31 mouse cellular contexts compared by ENCODE assay signal in genomic region chr11:103504497-103504896, GRCm38 (mm10). TPM values are rescaled to one million over a fixed set of nuclear protein-coding genes. Genes with fewer than 3 reads are reported as not detected.
"Had no signal": no experiment of that assay in that cellular context is flagged by ENCODE, and none has a peak within 500 bp of the region (broad histone marks: within the 10 kb centered on the region; RNA-seq: fewer than 3 reads in every experiment).

TSS of gene Lrrc37a (minus strand) at chr11:103504597.

- H3K27ac ChIP-seq: embryonic facial prominence, embryonic 10.5 days; embryonic facial prominence, embryonic 12.5 days; embryonic facial prominence, embryonic 13.5 days; embryonic facial prominence, embryonic 15.5 days; forebrain, embryonic 10.5 days; forebrain, embryonic 12.5 days; forebrain, embryonic 13.5 days; forebrain, embryonic 15.5 days; gastrocnemius, adult 2 months; heart, adult 2 months had no signal

- H3K36me3 ChIP-seq: embryonic facial prominence, embryonic 10.5 days; embryonic facial prominence, embryonic 12.5 days; embryonic facial prominence, embryonic 13.5 days; embryonic facial prominence, embryonic 15.5 days; forebrain, embryonic 10.5 days; forebrain, embryonic 12.5 days; forebrain, embryonic 15.5 days had no signal

- H3K9ac ChIP-seq: embryonic facial prominence, embryonic 12.5 days; embryonic facial prominence, embryonic 13.5 days; embryonic facial prominence, embryonic 15.5 days; forebrain, embryonic 12.5 days; forebrain, embryonic 13.5 days; forebrain, embryonic 15.5 days; forebrain, postnatal 0 days had no signal

- H3K4me3 ChIP-seq: embryonic facial prominence, embryonic 10.5 days; embryonic facial prominence, embryonic 12.5 days; embryonic facial prominence, embryonic 13.5 days; embryonic facial prominence, embryonic 15.5 days; erythroblast, embryonic 14.5 days; forebrain, embryonic 10.5 days; forebrain, embryonic 12.5 days; forebrain, embryonic 13.5 days; forebrain, embryonic 15.5 days; gastrocnemius, adult 2 months; heart, adult 2 months had no signal

- H3K9me3 ChIP-seq: embryonic facial prominence, embryonic 10.5 days; embryonic facial prominence, embryonic 12.5 days; embryonic facial prominence, embryonic 13.5 days; embryonic facial prominence, embryonic 15.5 days; forebrain, embryonic 10.5 days; forebrain, embryonic 12.5 days; forebrain, embryonic 13.5 days; forebrain, embryonic 15.5 days had no signal

- H3K4me1 ChIP-seq: embryonic facial prominence, embryonic 10.5 days; embryonic facial prominence, embryonic 12.5 days; embryonic facial prominence, embryonic 13.5 days; embryonic facial prominence, embryonic 15.5 days; forebrain, embryonic 10.5 days; forebrain, embryonic 12.5 days; forebrain, embryonic 13.5 days; forebrain, embryonic 15.5 days had no signal

- H3K4me2 ChIP-seq: embryonic facial prominence, embryonic 12.5 days; embryonic facial prominence, embryonic 13.5 days; embryonic facial prominence, embryonic 15.5 days; forebrain, embryonic 12.5 days; forebrain, embryonic 13.5 days; forebrain, embryonic 15.5 days had no signal

- H3K27me3 ChIP-seq: embryonic facial prominence, embryonic 12.5 days; embryonic facial prominence, embryonic 15.5 days; forebrain, embryonic 12.5 days; forebrain, embryonic 13.5 days; forebrain, embryonic 15.5 days had no signal

- DNase-seq: cerebellum, adult 9-11 months; cerebellum, postnatal 10 days; cerebellum, postnatal 14 days; cerebellum, postnatal 25 days; cerebellum, postnatal 36 days; embryo, embryonic 11 days; forebrain, postnatal 0 days; gastrocnemius, adult 2 months; gastrocnemius, postnatal 10 days; gastrocnemius, postnatal 14 days; gastrocnemius, postnatal 25 days; gastrocnemius, postnatal 36 days; heart, adult 11 months; heart, adult 18-20 months; heart, adult 2 months had no signal

- ATAC-seq: forebrain, embryonic 13.5 days; forebrain, embryonic 14.5 days; forebrain, embryonic 15.5 days; forebrain, embryonic 16.5 days; forebrain, postnatal 0 days had no signal

RNA-seq across cellular contexts. Expression of gene Lrrc37a, which starts in this region (rescaled TPM):
- polyA plus RNA-seq: cortical plate, adult 2 months; embryonic facial prominence, embryonic 10.5 days; embryonic facial prominence, embryonic 11.5 days; embryonic facial prominence, embryonic 12.5 days; embryonic facial prominence, embryonic 13.5 days; embryonic facial prominence, embryonic 14.5 days; embryonic facial prominence, embryonic 15.5 days; forebrain, embryonic 10.5 days; forebrain, embryonic 11.5 days; forebrain, embryonic 12.5 days; forebrain, embryonic 13.5 days; forebrain, embryonic 14.5 days; forebrain, embryonic 15.5 days; forebrain, embryonic 16.5 days; forebrain, postnatal 0 days; frontal cortex, adult 2 months; heart, adult 2 months had no signal
